Mouse (Mus musculus): ENCODE measurements around the gene G3bp2.

- TF ChIP-seq GATA1 (IDR thresholded peaks at IDR 0.05; ENCODE audit: low read length) = no peak
- TF ChIP-seq TAL1 (IDR thresholded peaks at IDR 0.05; ENCODE audit: low read length) = no peak
These were observed 30.7 kb downstream of the G3bp2 start for GRCm38 (mm10) chr5:92052866-92053265.
